Mouse (Mus musculus): ENCODE data around the gene Cbwd1. TPM values are rescaled to one million over a fixed set of nuclear protein-coding genes. Genes with fewer than 3 reads are reported as not detected.
A peak's percentile ranks its signal among the peaks of the same experiment; 100 is the strongest.

Gene Cbwd1
- polyA plus RNA-seq (2012; rRNA removed): 3.2 and 3.3 TPM in 2 replicates

DNA sequence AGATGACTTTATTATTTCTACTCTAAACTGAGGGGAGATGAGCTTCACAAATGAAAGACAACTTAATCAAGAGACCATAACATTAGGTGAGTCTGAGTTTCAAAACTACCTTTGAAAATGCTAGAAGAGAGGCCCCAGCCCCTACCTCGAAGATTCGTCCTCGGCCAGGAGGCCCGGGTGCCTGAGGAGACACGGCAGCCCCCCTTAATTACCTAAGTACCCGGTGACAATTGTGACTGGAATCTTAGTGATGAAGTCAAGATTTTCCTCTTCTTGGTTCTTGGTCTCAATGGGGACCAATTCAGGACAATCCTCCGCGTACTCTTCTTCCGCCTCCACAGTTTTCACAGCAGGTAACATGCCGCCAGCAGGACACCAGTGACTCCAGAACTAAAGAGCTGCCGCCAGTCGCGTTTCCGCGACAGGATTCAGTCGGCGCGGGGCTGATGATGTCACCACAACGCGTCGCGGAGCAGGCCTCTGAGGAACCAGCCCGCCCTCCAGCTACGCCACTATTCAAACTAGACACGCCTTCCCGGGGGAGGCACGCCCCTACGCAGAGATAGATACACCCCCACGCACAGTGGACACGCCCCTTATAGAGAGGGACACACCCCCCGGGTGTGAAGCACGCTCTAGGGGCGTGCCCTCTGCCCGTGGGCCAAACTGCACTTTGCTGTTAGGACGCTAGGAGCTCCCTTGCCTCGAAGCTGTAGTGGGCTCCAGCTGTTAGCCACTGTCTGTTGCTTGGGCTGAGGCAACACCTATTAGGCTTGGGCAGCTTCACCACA lies at the start of gene Cbwd1:
Gene Cbwd1, minus strand, starts transcription at position 439 of the 791 bp plus-strand sequence.
- peak; percentile 89 for DNase-seq (ENCODE audit: low read depth)

GRCm38 (mm10) chr19:25008509-25008908 lies 47.1 kb upstream of the Cbwd1 start:
- no peak for DNase-seq (ENCODE audit: low read depth)

- DNase-seq (ENCODE audit: low read depth): no peak
These were observed 45.3 kb upstream of the Cbwd1 start for GRCm38 (mm10) chr19:25006686-25007085.

GRCm38 (mm10) chr19:25003810-25004209 lies 42.4 kb upstream of the Cbwd1 start:
- no peak for DNase-seq (ENCODE audit: low read depth)

DNA sequence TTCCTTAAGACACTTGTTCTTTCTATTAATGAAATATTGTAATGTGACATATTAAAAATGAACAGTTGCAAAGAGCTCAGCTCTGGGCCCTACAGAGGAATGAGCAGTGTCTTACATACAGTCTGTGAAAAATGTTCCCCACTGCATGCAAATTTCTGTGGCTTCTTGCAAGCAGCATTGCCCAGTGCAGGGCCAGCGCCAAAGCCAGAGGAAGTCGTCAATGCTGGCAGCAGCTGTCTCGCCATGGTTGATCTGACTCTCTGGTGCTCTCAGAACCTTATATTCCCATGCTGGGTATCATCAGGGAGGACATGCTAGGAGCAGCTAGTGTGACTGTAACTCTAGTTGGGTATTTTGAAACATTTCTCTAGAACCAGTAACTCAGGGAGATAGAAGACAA lies 41.4 kb upstream of the Cbwd1 start:
- no peak for DNase-seq (ENCODE audit: low read depth)

- no peak for DNase-seq (ENCODE audit: low read depth)
These were observed 40.6 kb upstream of the Cbwd1 start for GRCm38 (mm10) chr19:25002032-25002431.

DNA sequence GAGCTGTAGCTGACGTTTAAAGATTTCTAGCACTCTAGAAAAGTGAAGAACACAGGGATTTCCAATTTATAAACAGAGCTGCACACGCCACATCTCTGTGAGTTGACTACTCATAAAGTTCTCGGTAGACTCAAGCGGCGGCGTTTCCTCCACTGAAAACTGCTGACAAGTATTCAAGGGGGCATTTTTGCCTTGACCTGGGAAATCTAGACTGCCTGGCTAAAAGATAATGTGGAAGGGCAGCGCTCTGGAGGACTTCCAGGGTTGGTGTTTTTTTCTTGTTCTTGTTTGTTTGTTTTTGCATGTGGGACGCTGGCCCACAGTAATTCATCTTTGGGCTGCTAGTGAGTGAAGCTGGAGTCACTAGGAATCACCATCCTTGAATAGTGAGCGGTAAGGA lies 38.7 kb upstream of the Cbwd1 start:
- DNase-seq (ENCODE audit: low read depth): no peak

DNA sequence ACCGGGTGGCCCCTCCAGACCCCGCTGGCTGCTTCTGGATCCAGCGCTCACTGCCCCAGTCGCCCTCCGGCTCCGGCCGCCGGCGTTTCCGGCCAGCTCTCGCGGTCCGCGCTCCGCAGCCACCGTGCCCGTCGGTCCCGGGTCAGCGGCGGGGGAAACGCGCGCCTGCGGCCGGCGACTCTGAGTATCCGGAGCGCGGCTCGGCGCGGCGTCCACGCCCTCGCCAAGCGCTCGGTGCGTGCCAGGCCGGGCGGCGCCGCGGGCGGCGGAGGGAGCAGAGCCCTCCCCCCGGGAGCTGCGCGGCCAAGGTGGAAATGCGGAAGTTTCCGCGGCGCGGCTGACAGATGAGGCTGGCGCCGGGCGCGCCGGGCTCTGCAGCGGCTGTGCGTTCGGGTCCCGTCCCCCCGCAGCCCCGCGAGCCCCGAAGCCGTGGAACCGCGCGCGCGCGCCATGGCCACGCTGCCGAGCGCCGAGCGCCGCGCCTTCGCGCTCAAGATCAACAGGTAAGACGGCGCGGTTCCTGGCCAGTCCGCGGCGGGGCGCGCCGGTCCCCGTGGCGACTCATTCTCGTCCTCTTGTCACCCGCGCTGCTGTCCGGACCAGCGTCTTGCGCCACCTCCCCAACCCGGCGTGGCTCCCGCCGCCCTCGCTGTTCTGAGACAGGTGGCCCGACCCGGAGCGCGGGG lies 37.9 kb upstream of the Cbwd1 start, which contains the start of gene Dock8:
Gene Dock8, plus strand, starts transcription at position 334 of the 686 bp plus-strand sequence.
- DNase-seq (ENCODE audit: low read depth): no peak

DNA sequence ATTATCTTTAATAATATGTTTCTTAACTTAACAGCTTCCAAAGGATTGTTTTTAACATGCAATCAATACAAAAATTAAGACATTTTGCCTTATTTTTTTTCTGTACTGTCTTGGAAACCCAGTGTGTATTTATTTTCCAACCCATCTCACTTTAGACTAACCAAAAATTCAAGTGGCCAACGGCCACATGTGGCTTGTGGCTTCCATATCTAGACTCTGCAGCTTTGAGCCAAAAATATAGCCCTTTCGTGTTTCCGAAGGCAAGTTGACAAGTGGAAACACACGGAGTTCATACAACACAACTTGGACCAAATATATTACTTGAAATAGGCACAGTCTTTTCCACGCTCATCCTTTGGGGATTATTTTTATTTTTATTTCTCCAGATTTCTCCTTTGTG lies 37.2 kb upstream of the Cbwd1 start:
- no peak for DNase-seq (ENCODE audit: low read depth)

DNA sequence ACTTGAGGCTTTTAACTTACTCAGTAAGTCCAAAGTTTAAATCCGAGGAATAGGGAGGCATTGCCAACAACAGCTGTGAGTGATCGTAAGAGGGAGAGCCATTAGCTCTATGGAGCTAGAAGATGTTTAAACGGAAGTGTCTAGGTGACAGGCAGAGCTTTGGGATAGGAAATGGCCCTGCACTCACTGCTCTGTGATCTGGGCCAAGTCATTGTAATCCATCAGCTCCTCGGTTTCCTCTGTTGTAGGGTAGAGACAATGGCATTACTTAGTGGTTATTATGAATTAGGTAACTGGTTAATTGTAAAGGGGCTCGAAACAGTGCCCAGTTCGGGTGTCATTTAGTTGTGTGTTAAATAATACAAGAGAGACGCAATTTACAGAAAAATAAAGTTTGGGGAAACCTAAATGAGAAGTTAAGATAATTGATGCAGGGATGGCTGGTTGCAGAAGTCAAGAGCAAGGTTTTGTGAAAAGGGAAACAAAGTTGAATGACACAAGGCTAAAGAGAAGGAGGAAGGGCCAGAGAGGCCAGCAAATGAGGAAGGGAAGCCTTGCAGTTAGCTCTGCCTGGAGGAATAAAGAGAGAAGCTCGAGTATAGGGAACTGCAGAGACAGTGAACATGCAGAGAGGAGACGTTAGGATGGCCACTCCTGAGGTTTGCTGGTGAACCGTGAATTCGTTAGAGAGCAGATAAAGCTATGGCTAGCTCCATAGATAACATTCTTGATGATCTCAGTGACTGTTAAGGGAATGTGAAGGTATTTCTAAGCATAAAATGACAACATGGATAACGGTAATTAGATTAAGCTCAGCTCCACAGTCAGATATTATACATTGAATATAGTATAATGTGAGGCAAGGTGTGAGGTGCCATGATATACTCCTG lies 35.6 kb upstream of the Cbwd1 start:
- DNase-seq (ENCODE audit: low read depth): no peak

GRCm38 (mm10) chr19:24994900-24995299 lies 33.5 kb upstream of the Cbwd1 start:
- DNase-seq (ENCODE audit: low read depth): no peak

- no peak for DNase-seq (ENCODE audit: low read depth)
These were observed 32.1 kb upstream of the Cbwd1 start for GRCm38 (mm10) chr19:24993526-24993925.

- no peak for DNase-seq (ENCODE audit: low read depth)
These were observed 28.9 kb upstream of the Cbwd1 start for GRCm38 (mm10) chr19:24990138-24990822.

GRCm38 (mm10) chr19:24988831-24989230 lies 27.4 kb upstream of the Cbwd1 start:
- no peak for DNase-seq (ENCODE audit: low read depth)

DNA sequence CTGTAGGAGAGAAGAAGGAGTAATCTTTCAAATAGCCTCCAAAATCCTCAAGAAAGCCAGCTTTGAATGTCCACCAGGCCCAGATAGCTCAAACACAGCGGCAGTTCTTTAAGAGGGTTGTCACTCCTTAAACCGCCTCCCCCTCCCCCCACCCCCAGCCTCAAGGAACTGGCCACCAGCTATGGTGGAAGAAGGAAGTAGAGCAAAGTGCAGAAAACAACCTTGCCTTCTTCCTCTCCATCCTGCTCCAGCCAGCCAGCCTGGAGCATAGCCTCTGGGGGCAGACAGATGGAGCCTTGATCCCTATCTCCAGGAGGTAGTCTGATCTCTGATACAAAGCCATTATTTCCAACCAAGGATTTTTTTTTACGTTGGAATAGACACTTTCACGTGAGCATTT lies 25.9 kb upstream of the Cbwd1 start:
- DNase-seq (ENCODE audit: low read depth): no peak

DNA sequence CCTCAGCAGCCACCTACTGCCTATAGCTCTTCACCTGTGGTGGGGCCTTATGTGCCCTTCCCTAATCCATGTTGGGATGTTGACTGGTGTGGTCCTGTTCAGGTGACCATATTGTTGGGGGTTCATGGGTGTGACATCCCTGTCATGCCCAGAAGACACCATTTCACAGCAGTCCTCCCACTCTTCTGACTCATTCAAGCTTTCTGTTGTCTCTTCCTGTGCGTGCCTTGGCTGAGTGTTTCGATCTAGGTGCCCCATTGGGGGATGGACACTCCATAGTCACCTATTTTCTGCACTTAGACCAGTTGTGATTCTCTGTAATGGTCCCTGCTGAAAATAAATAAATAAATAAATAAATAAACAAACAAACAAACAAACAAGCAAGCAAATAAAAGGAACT lies 23.6 kb upstream of the Cbwd1 start:
- DNase-seq (ENCODE audit: low read depth): no peak

GRCm38 (mm10) chr19:24983857-24984498 lies 22.6 kb upstream of the Cbwd1 start:
- no peak for DNase-seq (ENCODE audit: low read depth)

DNA sequence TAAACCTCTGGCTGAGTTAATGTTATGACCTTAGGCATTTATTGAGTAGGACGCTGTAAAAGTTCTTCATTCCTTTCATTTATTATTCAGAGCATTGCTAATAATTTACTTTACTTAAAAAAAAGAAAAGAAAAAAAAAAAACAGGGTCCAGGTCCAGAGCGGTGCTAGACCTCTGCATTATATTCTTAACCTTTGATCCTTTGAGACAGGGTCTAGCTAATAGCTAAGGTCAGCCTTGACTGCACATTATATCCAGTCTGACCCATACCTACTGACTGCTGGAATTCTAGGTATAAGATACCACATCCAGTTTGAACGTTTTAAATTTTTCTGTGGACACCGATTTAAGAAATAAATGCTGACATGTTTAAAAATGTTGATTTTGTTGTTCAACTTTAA lies 21.6 kb upstream of the Cbwd1 start:
- DNase-seq (ENCODE audit: low read depth): no peak

GRCm38 (mm10) chr19:24981294-24981693 lies 19.9 kb upstream of the Cbwd1 start:
- no peak for DNase-seq (ENCODE audit: low read depth)

DNA sequence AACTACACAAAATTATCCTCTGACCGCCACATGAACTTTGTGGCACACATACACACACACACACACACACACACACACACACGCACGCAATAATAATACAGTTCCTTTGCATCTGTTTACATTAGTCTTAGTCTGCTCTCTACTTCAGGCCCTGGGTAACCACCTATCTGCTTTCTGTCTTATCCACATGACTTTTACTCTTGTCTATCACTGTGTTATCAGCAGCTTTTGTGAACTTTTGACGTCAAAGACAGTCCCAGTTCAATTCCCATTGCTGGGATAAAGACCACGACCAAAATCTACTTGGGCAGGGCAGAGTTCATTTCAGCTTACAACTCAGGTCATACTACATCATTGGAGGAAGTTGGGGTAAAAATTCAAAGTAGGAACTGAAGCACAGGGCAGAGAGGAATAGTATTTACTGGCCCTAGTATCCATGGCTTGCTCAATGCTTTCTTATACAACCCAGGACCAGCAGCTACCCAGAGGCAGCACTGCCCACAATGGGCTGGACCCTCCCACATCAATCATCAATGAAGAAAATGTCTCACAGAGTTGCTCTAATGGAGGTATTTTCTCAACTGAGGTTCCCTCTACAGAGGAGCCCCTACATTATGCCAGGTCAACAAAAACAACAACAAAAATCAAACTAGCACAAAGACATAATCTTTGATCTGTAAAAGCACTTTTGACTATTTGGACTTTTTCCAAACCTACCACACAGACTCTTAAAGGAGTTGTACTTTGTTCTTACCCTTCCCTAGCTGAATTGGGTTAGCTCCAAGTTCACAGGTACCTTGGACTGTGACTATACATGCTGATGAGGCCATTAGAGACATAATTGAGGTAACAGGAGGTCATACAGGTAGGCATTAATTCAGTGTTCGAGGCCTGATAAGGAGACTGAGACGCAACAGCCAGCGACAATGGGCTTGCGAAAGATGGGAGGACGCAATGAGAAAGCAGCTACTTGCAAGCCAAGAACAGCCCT lies 17.7 kb upstream of the Cbwd1 start:
- DNase-seq (ENCODE audit: low read depth): no peak

Measured in gonadal fat pad, adult 2 months (tissue).